Mouse (Mus musculus) liver, postnatal 0 days (tissue): ENCODE data around the gene Map3k13.
A peak's percentile ranks its signal among the peaks of the same experiment; 100 is the strongest.

Experiments used
- CTCF ChIP-seq: sonication (generic); IDR thresholded peaks from 2 replicates; pipeline ENCODE4 v1.5.1; 2016; ENCODE audit warnings: antibody characterized with exemption, low read depth
- EP300 ChIP-seq: IDR thresholded peaks from 2 replicates; pipeline ENCODE4 v1.6.1; 2016; ENCODE audit warnings: antibody characterized with exemption, low read depth, mild to moderate bottlenecking

- no peak for TF ChIP-seq EP300
- TF ChIP-seq CTCF, result peak; percentile 63
These were observed 24.5 kb upstream of the Map3k13 start for GRCm38 (mm10) chr16:21769667-21770066.
